Mouse (Mus musculus): ENCODE measurements around the gene Pkd2l1.

DNA sequence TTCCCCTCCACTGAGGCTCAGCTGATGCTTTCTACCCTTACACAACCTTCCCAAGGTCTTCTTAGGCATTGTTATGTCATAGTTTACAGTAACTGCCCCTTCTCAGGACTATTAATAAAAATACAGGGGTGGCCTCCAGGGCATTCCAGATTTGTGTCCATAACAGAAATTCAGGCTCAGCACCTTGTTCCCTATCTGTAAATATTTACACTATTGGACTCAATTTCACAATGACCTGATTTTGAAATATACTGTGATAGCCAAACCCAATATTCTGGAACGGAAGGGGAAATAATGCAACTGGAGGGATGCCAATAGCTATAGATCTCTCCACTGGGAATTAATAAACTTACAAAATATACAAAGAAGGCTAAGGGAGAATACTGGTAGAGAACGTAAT lies 63.7 kb downstream of the Pkd2l1 start:
- TF ChIP-seq CTCF (conservative IDR thresholded peaks at IDR 0.05; ENCODE audit: low read length) (no peak), POU5F1 (IDR thresholded peaks at IDR 0.05; ENCODE audit: borderline replicate concordance, low read length) (no peak)
